Mouse (Mus musculus): ENCODE measurements around the gene Acbd6.

DNA sequence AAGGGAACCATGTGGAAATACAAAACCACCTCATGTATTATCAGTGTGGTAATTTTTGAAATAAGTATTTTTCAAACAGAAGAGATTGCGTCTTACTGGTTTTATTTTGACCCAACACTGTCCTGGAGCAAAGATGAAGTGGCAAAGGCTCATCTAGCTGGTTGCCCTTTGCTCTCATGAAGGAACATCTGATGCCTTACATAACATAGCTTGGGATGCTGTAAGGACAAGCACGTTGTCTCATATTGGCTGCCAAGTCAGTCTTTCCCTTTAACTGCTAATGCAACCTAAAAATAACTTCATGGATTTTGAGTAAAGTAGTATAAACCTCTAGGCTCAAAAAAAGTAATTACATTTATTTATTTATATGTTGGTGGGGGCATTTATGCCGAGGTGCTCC, 38.7 kb downstream of the Acbd6 start:
- TF ChIP-seq CTCF (IDR thresholded peaks at IDR 0.05; ENCODE audit: low read depth, low read length) (no peak), POLR2A (IDR thresholded peaks at IDR 0.05; ENCODE audit: extremely low read depth, insufficient read depth, low read length) (no peak)

Data from liver, adult 2 months (tissue).